Mouse (Mus musculus) kidney, postnatal 14 days (tissue): ENCODE results near the gene 4930453N24Rik.
A peak's percentile ranks its signal among the peaks of the same experiment; 100 is the strongest.

Experiments
- DNase-seq: peaks from one replicate; pipeline ENCODE4 v3.0.0; 2022; ENCODE audit warnings: mixed read lengths

The 4930453N24Rik gene

DNA sequence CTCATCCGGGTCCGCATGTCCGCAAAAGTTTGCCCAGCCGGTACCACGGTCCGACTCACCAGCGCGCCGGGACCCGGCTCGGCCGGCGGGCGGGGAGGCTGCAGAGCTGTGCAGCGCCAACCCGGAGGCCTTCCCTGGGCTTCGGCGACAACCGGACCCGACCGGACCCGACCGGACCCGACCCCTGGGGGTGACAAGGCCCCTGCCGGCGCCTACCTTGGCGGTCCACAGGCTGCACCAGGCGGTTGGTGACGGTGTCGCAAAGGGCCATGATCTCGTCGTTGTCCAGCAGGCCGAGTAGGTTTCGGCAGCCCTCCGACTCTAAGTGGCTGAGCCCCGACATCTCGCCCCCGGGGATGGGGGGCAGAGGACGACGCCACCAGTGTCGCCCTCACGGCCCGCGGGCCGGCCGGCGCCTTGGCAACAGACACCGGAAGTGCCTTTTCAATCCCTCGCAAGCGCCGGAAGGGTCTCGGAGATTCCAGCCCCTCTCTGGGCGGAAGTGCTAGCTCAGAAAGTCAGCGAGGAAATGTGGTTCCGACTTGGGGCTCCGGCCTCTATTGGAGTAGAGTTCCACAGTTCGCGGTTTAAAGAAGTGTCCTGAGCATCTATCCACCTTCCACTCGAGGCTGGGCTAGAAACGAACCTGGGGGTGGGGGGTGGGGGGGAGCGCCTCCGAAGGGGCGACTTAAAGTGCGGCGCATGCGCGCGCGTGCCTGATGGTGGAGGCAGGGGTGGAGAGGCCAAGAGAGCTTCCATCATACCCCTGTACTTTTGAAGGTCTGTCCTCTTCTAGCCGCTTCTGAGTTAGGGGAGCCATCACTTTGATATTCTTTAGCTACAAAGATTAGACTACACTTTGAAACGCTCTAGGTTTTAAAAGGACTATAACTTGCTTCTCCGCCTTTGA, at the start of gene 4930453N24Rik:
Gene 4930453N24Rik (minus strand): TSS at position 641 of the 910 bp plus-strand sequence.
- peak; percentile 90 for DNase-seq

DNA sequence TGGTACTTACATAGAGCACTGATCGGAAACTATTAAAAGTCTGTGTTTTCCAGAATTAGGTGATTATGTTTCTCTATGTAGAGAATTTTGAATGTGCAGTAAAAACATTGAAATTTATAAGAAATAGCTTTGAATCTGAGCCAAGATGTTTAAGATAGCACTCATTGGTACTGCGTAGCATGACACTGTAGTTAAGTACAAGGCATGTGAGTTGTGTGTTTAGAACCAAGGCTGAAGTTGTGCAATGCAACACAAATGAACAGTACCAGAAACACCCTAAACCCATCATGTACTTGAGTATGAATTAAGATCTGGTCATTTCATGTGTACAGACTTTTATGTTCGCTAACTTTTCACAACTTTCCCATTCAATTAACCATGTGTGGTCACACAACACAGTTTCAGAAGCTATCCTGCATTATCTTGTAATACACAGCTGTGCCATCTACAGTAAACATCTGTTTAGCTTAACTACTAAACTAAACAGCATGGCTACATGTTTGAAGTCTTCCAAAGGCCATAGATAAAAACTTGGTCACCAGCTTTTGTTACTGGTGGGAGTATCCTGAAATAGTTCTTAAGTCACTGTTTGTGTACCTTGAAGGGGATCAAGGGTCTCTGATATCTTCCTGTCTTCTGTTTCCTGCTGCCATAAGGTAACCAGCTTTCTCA, 46.3 kb upstream of the 4930453N24Rik start:
- no peak for DNase-seq

DNA sequence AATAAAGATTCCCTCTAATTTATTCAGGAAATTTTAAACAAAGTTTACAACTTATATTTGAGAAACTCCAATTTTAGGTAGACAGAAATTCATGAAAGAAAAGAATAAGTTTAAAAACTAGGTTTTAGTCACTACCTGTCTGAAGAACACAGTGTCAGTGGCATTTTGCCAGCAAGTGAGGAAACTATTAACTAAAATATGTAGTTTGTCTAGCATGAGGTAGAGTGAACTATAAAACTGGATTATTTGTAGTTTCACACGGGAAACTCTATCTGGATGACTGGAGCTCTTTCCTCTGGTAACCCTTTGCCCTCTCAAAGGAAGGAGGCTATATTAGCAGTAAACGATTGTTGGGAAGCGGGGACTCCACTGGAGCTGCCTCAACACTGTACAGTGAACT, 32.1 kb upstream of the 4930453N24Rik start:
- peak; percentile 15 for DNase-seq

DNA sequence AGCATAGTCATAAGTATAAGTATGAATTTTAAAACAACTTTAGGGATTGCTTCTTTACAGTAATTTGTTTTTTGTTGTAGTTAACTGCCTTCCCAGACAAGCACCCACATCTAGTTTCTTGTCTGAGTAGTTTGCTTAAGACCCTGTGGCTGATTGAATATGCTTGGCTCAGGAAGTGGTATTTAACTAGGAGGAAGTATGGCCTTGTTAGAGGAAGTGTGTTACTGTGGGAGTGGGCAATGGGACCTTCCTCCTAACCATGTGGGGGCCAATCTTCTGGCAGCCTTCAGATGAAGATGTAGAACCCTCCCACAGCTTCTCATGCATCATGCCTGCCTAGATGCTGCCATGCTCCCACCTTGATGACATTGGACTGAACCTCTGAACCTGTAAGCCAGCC, 30.7 kb upstream of the 4930453N24Rik start:
- DNase-seq, result no peak

DNA sequence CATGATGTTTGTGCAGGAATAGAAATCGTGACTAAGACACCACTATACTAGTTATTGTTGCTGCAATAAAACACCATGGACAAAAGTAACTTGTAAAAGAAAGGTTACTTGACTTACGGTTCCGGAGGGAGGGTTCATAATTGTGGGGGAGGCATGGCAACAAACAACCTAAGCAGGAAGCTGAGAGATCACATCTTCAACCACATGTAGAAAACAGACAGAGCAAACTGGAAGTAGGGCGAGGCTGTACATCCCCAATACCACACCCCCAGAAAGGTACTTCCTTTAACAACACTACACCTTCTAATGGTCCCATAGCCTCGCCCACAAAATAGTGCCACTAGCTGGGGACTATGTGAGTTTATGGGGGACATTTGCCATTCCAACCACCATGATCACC, 29.4 kb upstream of the 4930453N24Rik start:
- no peak for DNase-seq

DNA sequence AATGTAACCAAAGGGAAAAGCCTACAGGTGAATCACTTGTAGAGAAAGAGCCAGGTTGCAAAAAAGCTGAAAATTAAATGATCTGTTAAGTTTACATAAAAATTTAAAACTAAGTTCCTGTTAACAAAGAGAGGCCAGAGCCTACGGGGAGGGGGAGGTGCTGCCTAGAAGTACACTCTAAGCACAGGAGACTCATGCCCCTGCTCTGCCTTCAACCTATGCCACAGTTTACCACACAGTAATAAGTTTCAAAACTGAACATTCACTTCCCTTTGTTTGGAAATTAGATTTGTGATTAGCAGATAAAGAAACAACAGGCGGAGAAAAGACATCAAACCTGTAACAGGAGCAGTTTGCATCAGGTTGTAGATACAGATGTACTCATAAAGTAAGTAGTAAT, 23.8 kb upstream of the 4930453N24Rik start:
- no peak for DNase-seq

DNA sequence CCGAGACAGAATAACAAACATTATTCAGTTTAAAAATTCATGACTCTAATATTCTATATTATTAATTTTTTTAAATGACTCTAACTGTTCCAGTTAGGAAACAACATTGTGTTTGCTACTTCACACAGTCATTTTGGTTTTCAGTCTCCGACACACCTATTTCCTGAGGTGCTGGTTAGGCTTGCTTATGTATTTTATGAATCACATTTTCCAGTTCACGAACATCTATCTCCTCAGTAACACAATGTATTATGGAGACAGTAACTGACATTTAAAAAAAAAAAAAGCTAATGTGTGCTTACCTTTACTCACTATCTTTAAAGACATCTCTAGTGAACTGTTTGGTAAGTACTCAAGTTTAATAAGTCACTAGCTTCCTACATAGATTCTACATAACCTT, 18.7 kb upstream of the 4930453N24Rik start:
- DNase-seq, result no peak

DNA sequence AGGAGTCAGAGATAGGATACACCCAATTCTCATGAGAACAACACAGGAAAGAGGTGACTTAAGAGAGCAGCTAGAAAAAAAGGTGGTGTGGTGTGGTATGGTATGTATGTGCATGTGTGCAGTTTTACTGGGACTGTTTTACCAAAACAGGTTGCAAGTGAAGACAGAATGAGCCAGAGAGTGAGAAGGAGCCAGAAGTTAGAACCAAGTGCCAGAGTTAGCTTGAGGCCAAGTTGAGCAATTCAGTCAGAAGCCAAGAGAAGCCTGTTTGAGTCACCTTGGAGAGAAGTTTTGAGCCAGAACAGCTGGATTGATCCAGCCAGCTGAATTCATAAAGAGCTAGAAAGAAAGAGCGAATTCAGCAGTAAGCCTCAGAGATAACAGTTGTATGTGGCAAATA, 4.6 kb upstream of the 4930453N24Rik start:
- DNase-seq, result no peak

DNA sequence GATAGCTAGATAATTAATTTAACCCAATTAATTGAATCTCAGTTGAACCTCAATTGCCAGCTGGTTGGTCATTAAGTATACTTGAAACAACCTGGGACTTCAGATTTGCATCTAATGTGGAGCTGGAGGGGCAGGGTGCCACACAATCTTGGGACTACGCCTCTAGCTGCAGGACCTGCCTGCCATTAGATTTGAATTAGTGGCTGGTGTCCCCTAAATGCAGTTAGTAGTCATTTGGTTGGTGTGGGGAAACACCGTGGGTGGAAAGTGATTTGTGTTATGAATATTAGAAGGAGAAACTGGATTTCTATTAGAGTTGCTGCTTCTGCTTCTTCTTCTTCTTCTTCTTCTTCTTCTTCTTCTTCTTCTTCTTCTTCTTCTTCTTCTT, 464 bp upstream of the 4930453N24Rik start:
- no peak for DNase-seq

DNA sequence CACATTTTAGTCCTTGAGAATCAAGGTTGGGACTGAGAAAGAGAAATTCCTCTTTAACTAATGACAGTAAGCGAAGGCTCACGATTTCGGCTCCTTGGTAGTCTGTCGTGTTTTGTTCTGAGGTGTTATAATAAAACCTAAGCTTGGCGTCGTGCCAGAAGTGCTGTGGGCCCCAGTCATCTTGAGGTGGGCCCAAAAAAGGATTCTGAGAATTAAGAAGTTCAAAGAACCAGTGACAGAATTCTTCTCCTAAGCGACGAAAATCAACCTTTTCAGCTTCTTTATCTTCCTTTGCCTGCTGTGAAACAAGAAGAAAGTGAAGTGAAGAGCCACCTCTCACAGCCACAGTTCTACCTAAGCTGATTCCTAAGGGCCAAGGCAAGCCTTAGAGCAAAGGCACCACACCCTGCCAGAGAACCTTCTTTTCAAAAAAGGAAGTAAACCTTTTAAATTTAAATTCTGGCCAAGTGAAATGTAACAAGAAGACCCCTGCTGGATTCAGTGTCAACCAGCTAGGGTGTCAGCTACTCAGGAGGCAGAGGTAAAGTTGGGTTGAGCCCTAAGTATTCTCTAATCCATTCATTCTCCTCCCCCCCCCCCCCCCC, 4.2 kb downstream of the 4930453N24Rik start:
- DNase-seq, result no peak

DNA sequence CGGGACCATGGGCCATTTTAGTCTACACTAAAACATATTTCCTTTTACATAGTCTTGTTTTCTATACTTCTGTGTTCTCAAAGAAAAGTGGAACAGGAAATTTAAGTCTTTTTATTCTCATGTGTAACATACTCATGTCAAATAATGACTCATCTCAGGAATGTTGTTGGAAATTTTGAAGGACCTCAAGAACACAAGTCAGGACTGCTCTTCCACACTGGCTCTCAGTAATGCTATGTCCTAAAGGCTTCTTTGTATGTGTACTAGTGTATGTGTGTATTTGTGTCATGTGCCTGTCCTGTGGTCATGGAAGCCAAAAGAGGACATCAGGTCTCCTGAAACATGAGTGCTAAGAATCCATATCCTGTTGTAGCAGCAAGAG, 11.7 kb downstream of the 4930453N24Rik start:
- no peak for DNase-seq

DNA sequence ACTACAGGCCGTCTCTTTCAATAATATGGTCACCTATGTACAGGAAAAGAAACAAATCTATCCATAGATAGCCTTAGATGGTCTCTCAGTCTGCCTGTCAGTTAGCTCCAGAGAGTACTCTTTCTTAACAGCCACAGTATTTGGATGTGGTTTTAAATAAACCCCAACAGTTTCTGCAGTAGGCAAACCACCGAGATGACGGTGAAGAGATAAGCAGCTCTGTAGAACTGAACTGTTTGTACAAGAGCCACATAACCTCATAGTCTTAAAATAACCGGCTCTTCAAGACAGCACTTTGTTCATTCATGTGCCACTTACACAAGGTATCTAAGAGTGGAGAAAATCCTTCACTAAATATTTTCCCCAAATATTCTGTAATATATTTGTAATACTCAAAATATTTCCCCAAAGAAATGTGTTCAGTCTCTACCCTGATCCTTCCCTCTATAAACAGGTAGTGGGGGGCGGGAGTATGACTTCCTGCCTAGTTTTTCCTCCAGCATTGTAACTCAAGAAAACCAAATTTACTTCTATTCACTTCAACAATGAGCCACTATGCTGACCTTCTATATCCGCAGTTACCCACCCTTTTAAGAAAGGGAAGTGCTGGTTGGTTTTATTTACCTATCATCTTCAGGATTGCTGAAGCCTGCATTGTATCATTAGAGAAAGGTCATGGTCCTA, 12.3 kb downstream of the 4930453N24Rik start:
- no peak for DNase-seq

DNA sequence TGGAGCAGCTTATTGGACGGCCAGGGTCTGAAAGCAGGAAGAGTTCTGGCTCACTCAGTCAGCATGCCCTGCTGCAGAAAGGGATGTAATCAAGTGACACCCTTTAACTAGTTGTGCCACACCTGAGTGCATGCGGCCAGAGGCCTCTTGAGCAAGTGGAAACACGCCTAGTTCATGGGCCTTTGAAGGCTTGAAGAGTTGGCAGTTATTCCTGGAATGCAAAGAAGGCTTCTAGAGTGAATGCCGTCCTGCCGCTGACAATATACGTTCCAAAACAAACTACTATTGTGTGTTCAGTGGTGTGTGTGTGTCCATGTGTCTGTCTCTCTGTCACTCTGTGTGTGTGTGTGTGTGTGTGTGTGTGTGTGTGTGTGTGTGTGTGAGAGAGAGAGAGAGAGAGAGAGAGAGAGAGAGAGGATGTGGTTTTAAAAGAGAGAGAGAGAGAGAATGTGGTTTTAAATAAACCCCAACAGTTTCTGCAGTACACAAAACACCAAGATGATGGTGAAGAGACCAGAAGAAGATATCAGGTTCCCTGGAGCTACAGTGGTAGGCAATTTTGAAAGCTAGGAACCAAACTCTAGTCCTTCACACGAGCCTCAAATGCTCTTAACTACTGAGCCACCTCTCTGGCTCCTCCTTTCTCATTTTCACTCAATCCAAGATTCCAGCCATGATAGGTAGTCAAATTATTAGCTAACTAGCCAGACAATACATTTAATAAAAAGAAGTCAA, 13.1 kb downstream of the 4930453N24Rik start:
- DNase-seq, result no peak

DNA sequence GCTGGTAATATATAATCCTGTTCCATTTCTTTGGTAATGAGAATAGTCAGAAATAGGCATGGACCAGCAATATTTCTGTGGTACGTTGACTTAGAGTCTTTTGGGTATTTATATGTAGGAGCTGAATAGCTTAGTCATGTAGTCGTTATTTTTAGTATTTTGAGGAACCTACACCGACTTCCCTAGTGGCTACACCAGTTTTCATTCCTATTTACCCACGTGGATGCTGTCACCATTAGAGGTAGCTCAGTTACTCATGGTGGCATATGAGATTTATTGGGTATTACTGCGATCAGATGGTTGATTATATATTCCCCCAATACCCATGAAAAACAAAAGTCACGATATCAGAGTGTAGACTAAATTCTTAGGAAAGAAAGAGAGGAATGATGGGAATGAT, 14.6 kb downstream of the 4930453N24Rik start:
- no peak for DNase-seq

DNA sequence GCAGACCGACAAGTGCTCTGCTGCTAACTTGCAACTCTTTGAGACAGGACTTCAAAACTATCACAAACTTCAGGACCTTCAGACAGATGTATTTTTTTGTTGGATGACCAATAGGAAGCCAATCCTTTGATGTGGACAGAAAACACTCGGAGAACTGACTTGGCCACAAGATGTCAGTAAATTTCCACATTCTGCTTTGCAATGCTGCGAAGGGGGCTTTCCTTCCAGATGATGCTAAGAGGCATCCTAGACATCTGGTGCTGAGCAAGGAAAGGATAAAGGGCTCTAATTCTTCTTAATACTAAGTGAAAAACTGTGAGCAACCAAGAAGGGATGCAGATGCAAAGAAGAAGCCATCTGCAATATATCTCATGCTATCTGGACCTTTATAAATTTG, 16.2 kb downstream of the 4930453N24Rik start:
- DNase-seq, result peak; percentile 40

DNA sequence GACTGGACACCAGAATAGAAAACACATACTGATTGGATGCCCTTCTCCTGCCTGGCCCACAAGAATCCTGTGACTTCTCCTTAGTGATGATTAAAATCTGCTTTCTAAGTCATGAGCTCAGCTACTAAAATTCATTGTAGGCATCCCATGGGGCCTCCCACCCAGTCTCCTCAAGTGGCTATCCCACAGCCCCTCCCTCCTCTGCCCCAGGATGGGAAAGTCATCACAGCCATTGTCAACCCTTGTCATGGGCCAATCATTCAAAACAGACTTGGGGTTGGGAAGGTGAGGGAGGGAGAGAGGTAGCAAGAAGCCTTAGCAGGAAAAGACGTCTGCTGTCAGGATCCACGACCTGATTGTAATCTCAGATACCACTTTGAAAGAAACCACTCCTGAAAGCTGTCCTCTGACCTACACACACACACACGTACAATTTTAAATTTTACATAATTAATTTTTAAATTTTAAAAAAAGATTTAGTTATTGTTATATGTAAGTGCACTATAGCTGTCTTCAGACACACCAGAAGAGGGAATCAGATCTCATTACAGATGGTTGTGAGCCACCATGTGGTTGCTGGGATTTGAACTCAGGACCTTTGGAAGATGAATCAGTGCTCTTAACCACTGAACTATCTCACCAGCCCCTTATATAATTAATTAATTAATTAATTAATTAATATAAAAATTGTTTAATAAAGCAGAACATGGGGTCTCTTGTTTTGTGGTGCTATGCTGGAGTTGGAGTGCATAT, 16.8 kb downstream of the 4930453N24Rik start:
- DNase-seq, result no peak

DNA sequence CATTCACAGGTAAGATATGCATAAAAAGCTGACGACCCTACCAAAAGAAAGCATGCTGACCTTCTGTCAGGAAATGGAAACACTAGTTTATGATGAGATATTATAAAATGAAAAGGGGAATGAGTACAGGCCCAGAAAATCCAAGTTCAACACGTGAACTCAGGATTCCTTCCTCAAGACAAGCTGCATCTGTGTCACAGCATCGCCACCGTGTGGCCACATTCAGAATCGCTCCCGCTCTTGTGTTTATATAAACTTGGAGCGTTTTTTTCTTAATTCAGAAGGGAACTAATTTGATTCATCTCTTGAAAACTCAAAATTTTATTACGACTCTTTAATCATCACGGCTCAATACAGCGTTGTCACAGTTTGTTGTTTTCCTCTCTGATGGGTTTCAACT, 22.7 kb downstream of the 4930453N24Rik start:
- peak; percentile 78 for DNase-seq

DNA sequence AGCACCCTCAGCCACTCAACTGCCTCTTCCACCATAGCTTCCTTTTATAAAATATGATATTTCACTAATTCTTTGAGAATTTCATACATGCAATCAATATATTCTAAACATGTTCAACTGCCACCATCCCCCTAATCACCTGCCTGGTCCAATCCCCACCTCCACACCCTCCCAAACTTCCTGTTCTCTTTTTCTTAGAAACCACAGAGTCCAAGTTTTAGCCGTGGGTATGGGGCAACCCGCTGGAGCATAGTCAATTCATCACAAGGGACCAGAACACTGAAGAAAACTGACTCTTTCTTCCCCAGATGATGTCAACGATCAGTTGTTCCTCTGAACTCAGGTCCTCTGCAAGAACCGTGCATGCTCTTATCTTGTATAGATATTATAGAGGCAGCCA, 25.9 kb downstream of the 4930453N24Rik start:
- DNase-seq, result no peak

DNA sequence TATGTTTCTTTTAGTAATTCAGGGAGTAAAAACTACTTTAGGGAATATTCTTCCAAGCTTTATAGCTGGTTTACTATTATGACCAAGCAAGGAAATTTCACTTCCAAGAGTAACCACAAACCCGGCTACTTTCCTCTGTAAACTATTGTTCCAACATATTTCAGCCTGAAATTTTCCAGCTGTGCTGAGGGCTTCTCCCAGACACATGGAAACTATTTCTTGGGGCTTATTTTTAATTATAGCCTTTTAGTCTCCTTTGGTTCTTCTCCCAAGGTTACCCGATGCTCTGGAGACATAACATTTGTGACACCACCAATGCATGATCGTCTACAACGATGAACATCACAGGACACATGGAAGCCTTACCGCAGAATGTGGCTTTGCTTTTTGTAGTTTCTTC, 33.7 kb downstream of the 4930453N24Rik start:
- DNase-seq, result no peak

DNA sequence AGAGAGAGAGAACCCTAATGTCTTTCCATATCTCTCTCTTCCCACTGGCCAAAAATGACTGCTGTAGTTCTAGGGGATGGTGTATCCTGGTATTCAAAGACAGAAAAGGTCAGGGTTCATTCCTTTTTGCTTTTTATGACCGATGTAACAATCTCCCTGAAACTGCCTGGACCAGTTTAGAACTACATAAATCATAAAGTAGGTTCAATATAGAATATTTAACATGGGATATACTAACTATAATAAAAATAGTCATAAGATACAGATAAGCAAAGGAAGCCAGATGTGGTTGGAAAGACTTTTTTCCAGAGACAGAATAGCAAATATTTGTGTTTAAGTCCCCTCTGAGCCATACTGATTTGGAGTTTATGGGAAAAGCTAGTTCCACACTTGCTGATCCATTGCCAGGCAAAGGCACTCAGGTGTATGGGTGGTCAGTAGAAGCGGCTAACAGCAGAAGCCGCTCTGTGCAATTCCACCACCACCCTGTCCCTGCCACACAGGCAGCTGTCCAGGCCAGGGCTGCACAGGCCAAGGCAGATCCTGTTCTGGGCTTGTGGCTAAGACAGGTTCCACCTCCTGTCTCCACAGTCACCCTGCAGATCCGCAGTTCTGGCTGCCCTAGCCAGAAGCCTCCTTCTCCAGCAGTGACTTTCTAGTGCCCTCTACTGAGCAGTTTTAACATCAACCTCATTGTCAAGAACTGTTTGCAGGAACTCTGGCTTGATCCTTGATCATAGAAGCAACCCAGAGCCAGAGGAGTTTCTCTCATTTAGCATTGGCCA, 47.5 kb downstream of the 4930453N24Rik start:
- peak; percentile 48 for DNase-seq

DNA sequence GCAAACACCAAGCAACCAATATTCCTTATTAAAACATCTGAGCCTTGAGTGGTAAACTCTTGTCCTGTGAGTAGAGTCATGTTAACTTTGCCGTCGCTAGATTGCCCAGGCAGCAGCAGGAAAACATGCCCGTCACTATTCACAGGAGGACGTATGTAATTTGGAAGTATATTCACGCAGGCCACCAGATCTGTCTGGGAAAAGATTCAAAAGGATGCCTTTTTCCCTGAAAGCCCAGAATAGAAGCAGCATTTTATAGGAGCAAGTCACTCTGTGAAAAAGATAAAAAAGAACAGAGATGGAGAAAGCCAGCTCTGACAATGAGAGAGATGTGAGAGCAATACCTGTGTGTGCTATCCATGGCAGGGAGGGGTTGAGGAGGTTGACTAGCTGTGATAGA, 49.4 kb downstream of the 4930453N24Rik start:
- DNase-seq, result no peak
